Mouse (Mus musculus): ENCODE data around the gene Scgn.

DNA sequence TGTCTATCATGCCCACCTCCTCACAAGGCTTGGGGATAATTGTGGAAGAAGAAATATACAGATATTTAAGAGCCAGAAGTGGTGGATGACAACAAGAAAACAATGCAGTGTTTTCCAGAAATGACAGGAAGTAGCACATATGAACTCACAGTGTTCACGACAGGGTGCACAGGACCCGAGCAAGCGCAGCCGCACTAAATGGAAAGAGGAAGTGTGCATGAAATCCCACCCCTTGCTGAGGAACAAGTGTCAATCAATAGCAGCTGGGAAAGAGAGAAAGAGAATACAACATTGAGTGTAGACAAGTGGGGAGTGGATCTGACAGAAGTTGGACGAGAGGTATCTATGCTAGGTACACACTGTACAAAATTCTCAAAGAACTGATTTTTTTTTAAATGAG is 79.7 kb downstream of the Scgn start:
- no peak for TF ChIP-seq CTCF (IDR thresholded peaks at IDR 0.05; ENCODE audit: borderline replicate concordance, extremely low read depth, insufficient read depth, insufficient read length)
- no peak for TF ChIP-seq POLR2A (IDR thresholded peaks at IDR 0.05; ENCODE audit: borderline replicate concordance, extremely low read depth, insufficient read depth, insufficient read length, poor library complexity, severe bottlenecking)

Measured in brain, embryonic 14.5 days (tissue).